Mouse (Mus musculus): ENCODE measurements around the gene Cnih2.

DNA sequence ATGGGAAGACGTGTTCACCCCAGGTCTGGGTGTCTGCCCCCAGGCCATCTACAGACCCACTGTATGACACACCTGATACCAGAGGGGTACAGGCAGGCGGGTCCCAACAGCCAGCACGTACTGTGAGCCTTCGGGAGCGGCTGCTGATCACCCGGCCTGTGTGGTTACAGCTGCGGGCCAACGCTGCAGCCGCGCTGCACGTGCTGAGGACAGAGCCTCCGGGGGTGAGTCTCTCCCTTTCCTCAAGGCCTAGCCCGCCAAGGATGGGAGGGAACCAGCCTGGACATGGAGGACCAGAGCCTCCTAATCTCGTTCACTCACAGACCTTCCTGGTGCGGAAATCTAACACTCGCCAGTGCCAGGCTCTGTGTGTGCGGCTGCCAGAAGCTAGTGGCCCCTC, 47.3 kb downstream of the Cnih2 start:
- TF ChIP-seq CTCF (IDR thresholded peaks at IDR 0.05; ENCODE audit: extremely low read depth, insufficient read depth, low read length) (no peak), POLR2A (IDR thresholded peaks at IDR 0.05; ENCODE audit: extremely low read depth, insufficient read depth, low read length) (no peak)
